Mouse (Mus musculus) spleen, adult 2 months (tissue): ENCODE data around the gene Sytl3.
A peak's percentile ranks its signal among the peaks of the same experiment; 100 is the strongest.

Source experiments
- CTCF ChIP-seq: fragments of 200-500 bp; IDR thresholded peaks from 2 replicates; pipeline ENCODE4 v1.5.1; 2011; ENCODE audit warnings: mild to moderate bottlenecking, inconsistent platforms; ENCODE audit not compliant: insufficient read depth, insufficient read length, insufficient replicate concordance; ENCODE audit errors: extremely low read depth
- POLR2A ChIP-seq: fragments of 200-500 bp; IDR thresholded peaks from 2 replicates; pipeline ENCODE4 v1.6.1; 2011; ENCODE audit warnings: low read depth, low read length, inconsistent platforms

- TF ChIP-seq CTCF (peak; percentile 3; the same call in 1 of the 2 replicates), POLR2A (no peak)
These were observed 80.4 kb downstream of the Sytl3 start for GRCm38 (mm10) chr17:6739266-6739665.
